25 mouse cellular contexts compared by ENCODE assay signal in the genomic region with DNA sequence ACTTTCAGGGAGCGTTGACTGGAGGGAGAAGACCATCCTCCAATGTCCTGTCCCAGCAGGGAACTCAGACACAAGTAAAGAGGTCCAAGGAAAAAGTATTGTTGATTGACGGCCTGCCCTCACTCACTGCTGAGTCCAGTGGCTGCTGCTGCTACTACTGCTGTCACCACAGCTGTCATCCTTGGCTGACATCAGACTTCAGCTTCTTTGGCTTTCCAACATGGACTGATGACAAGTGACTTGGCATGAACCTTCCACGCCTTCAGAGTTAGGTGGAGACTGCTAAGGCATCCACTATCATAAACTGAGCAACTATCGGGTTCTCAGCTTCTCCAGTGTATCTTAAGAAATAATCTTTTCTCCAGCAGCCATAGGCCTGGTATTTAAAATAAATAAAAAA.
DNase-seq lines count a peak whose midpoint lies in the region; ATAC-seq lines count a peak whose summit lies in the region.
"Had no signal": no experiment of that assay in that cellular context is flagged by ENCODE, and none has a peak within 500 bp of the region (broad histone marks: within the 10 kb centered on the region; RNA-seq: fewer than 3 reads in every experiment).

No protein-coding gene starts in this region.

- H3K27me3 ChIP-seq in heart, embryonic 12.5 days (replicated peaks), result no peaks in the 10 kb centered on the region
- H3K27me3 ChIP-seq: midbrain, embryonic 12.5 days; neural tube, embryonic 13.5 days had no signal

- DNase-seq in gastrocnemius, postnatal 14 days, result peak; percentile 11
- DNase-seq in gastrocnemius, adult 18-20 months (ENCODE audit: low spot score), result no peak
- peak; percentile 16 to 40 for DNase-seq in heart, postnatal 14 days
- DNase-seq in heart, postnatal 25 days (ENCODE audit: low spot score), result peak; percentile 2
- no peak for DNase-seq in frontal cortex, postnatal 25 days (ENCODE audit: low spot score in 2 of 2)
- DNase-seq: adrenal gland, adult 2 months; B cell, adult 2 months; cerebellum, adult 9-10 months; kidney, adult 9 months; kidney, postnatal 10 days; layer of hippocampus, postnatal 36 days; liver; lung, embryonic 14.5 days; lung, postnatal 36 days; right cerebral cortex, postnatal 4 days; thymus, postnatal 4 days had no signal

- WGBS in heart, embryonic 12.5 days, result 55% methylated on average over 4 of the region's 4 CpGs

- no peaks in the 10 kb centered on the region for H3K9me3 ChIP-seq in heart, embryonic 12.5 days (replicated peaks)
- H3K9me3 ChIP-seq: midbrain, embryonic 12.5 days; neural tube, embryonic 13.5 days had no signal

- intact Hi-C loops in gastrocnemius, postnatal 14 days (cut with DNase I; ENCODE audit: low total_unique reads), result no loop called here
- intact Hi-C loops in heart, postnatal 14 days (cut with DNase I), result loop anchor here (2.0 kb wide), 1 partner anchor 596 kb away; the partner anchor contains the start of gene Adamts9
- intact Hi-C loops in heart, postnatal 25 days (cut with DNase I), result loop anchor here (5.0 to 10.0 kb wide), 3 partner anchors 224 to 464 kb away; no protein-coding TSS in a partner anchor

- H3K36me3 ChIP-seq in heart, embryonic 12.5 days, result no peaks in the 10 kb centered on the region
- H3K36me3 ChIP-seq: midbrain, embryonic 12.5 days; neural tube, embryonic 13.5 days had no signal

- no peak overlapping the region for H3K9ac ChIP-seq in heart, embryonic 12.5 days
- H3K9ac ChIP-seq: hindbrain, embryonic 14.5 days; liver, embryonic 14.5 days; lung, embryonic 14.5 days; midbrain, embryonic 12.5 days; neural tube, embryonic 13.5 days had no signal

- H3K4me3 ChIP-seq in heart, embryonic 12.5 days, result no peak overlapping the region
- H3K4me3 ChIP-seq in brown adipose tissue, adult 24 weeks (ENCODE audit: insufficient read depth, low read depth, low read length), result no peak overlapping the region
- H3K4me3 ChIP-seq: erythroblast, embryonic 14.5 days; midbrain, embryonic 12.5 days; neural tube, embryonic 13.5 days had no signal

- no peaks in the 10 kb centered on the region for H3K4me1 ChIP-seq in heart, embryonic 12.5 days (replicated peaks)
- peaks cover 24% of the 10 kb centered on the region for H3K4me1 ChIP-seq in brown adipose tissue, adult 24 weeks (ENCODE audit: control insufficient read depth, insufficient read depth, insufficient read length, low read length)

- no peak for ATAC-seq in heart, embryonic 12.5 days (ENCODE audit: insufficient number of reproducible peaks, low FRiP score)
- ATAC-seq: forebrain, embryonic 16.5 days; intestine, postnatal 0 days had no signal

- no peak overlapping the region for H3K4me2 ChIP-seq in heart, embryonic 12.5 days
- H3K4me2 ChIP-seq: hindbrain, embryonic 14.5 days; lung, embryonic 14.5 days; midbrain, embryonic 12.5 days; neural tube, embryonic 13.5 days had no signal

- H3K27ac ChIP-seq in heart, embryonic 12.5 days (ENCODE audit: poor library complexity, severe bottlenecking), result no peak overlapping the region
- H3K27ac ChIP-seq in brown adipose tissue, adult 24 weeks (replicated peaks; ENCODE audit: low read depth, low read length), result peak overlapping the region; percentile 92
- H3K27ac ChIP-seq: hindbrain, embryonic 14.5 days; liver, embryonic 14.5 days; midbrain, embryonic 12.5 days; neural tube, embryonic 13.5 days had no signal

Comparison
In these comparisons a context has a peak if more than half of its experiments do, and no peak if none do; other contexts are left out.
1. DNase-seq: peak in gastrocnemius, postnatal 14 days (single experiment), heart, postnatal 14 days (2 of 2) and heart, postnatal 25 days (single experiment); none in gastrocnemius, adult 18-20 months (single experiment) and frontal cortex, postnatal 25 days (0 of 2).